Mouse (Mus musculus): ENCODE data around the gene Med12l.

Gene Med12l

DNA sequence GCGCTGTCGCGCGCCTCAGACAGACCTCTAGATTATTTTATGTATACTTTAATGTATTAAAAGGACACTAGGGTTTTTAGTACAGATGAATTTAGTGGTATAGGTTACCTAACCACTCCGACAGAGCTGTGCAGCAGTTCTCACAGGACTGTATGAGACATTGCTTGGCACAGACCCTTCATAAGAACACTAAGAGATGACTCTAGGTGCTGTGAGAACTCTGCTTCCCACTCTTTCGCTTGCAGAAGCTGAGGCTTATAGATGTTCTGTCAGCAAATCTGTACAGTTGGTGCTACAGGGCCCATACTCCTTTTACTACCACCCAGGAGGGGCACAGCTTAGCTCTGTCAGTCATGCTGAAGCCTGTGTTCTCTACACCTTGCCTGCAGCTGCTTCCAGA is 186.0 kb downstream of the Med12l start:
- DNase-seq (ENCODE audit: low spot score), result no peak

GRCm38 (mm10) chr3:59194099-59194498 is 188.5 kb downstream of the Med12l start:
- DNase-seq (ENCODE audit: low spot score), result no peak

GRCm38 (mm10) chr3:59194938-59195337 is 189.3 kb downstream of the Med12l start, which contains the start of gene Gpr87:
Gene Gpr87 (minus strand): TSS chr3:59195104.
- DNase-seq (ENCODE audit: low spot score), result no peak

- DNase-seq (ENCODE audit: low spot score), result no peak
These were observed 191.8 kb downstream of the Med12l start for GRCm38 (mm10) chr3:59197329-59197948.

GRCm38 (mm10) chr3:59203802-59204520 is 198.3 kb downstream of the Med12l start:
- DNase-seq (ENCODE audit: low spot score), result peak; percentile 55

- peak; percentile 31 for DNase-seq (ENCODE audit: low spot score)
These were observed 199.3 kb downstream of the Med12l start for GRCm38 (mm10) chr3:59204719-59205503.

- DNase-seq (ENCODE audit: low spot score), result no peak
These were observed 200.3 kb downstream of the Med12l start for GRCm38 (mm10) chr3:59205941-59206340.

- peak; percentile 65 for DNase-seq (ENCODE audit: low spot score)
These were observed 203.3 kb downstream of the Med12l start for GRCm38 (mm10) chr3:59208650-59209548.

- no peak for DNase-seq (ENCODE audit: low spot score)
These were observed 204.5 kb downstream of the Med12l start for GRCm38 (mm10) chr3:59210089-59210488.

DNA sequence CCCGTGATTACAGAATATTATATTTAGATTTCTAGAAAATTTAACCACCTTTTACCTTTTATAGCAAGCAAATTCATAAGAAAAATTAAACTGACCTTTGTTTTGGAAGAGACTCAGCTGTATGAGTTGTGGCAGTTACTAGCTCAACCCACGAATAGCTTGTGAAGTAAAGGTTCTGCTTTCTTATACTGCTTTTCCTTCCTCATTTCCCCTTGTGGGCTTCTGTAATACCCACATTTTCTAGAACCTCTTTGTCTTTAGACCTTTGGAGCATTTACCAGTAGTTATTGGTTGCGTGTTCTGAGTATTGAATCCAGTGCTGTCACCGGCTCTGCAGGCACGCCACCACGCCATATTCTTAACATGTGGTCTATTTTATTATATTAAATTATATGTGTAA is 205.1 kb downstream of the Med12l start, which contains the start of gene P2ry13:
Gene P2ry13, minus strand, starts transcription at position 156 of the 400 bp plus-strand sequence.
- no peak for DNase-seq (ENCODE audit: low spot score)

DNA sequence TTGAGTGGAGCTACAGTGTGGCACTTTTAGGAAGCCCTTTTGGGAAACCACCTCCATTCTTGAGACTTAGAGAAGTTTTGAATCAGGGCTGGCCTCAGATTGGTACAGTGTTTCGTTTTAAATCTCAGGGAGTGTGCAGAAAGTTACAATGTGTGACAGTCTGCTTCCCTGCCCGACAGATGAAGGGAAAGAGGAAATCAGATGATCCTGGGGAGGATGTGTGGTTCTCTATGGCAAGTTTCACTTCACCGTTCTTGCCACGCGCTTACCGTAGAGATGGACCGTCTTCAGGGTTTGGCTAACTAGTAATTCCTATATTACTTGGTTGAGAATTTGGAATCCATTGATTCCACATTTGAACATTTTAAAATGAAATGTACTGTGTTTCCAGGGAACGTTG is 206.2 kb downstream of the Med12l start:
- DNase-seq (ENCODE audit: low spot score), result no peak

- DNase-seq (ENCODE audit: low spot score), result no peak
These were observed 206.8 kb downstream of the Med12l start for GRCm38 (mm10) chr3:59212404-59212803.

DNA sequence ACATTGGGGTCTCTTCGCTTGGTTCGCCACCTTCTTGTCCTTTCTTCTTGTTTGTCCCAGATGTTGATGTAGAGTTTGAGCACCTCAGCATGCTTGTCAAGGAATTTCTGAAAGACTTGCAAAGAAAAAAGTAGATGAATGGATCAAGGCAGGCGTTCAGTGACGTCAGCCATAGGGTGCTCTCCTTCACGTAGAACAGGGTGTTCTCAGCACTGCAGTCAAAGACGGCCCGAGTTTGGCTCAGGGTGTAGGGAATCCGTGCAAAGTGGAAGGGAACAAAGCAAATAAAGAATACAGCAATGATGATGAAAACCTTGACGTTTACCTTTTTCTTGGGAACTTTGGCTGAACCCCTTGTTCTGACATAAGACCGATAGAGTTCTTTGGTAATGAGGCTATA is 211.6 kb downstream of the Med12l start:
- no peak for DNase-seq (ENCODE audit: low spot score)

- DNase-seq (ENCODE audit: low spot score), result no peak
These were observed 213.7 kb downstream of the Med12l start for GRCm38 (mm10) chr3:59219326-59219725.

DNA sequence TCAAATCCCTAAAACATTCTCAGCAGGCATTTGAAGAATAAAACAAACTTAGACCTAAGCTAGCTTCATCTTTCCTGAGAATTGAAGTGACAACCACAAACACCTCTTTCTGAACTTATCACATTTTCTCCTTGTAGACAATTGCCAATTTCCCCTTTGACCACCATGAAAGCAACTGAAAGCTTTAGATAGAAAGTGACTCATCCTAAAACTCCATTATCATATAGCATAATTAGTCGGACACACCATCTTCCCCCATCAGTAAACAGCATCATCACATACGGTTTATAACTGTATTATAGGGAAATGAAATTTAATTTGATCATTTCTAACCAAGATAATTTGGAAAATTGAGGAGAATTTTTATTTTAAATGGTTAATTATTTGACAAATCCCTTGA is 216.7 kb downstream of the Med12l start:
- DNase-seq (ENCODE audit: low spot score), result no peak

DNA sequence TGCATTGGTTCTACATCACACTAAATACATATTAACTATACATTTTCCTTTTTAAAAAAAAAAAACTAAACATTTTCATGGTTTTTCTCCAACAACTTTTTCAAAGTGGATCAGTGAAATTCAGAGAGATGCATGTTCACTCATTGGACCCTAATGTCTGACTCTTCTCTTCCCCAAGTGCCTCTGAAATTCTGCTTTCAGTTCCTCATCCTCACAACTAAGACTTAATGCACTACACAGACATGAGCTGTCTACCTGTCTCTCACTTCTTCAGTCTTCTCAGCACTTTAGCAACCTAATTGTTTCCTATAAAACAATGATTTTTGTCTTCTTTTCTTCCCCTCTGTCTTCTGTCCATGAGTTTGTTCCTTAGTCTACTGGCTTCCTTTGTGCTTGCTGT is 219.8 kb downstream of the Med12l start:
- DNase-seq (ENCODE audit: low spot score), result no peak

DNA sequence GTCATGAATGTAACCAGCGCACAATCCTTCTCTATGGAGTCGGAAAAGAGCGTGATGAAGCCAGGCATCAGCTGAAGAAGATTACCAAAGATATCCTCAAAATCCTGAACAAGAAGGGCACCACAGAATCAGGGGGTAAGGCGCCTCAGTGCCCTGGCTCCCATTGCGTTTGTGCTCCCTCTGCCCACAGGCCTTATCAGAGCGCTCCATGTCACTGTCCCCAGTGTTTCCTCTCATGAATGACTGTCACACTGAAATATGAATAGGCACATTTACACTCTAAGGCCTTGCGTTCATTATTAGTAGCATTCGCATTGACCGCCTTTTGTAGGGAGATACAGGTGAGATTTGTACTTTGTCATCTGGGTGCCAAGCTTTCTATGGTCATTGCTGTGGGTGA is 222.1 kb downstream of the Med12l start:
- no peak for DNase-seq (ENCODE audit: low spot score)

DNA sequence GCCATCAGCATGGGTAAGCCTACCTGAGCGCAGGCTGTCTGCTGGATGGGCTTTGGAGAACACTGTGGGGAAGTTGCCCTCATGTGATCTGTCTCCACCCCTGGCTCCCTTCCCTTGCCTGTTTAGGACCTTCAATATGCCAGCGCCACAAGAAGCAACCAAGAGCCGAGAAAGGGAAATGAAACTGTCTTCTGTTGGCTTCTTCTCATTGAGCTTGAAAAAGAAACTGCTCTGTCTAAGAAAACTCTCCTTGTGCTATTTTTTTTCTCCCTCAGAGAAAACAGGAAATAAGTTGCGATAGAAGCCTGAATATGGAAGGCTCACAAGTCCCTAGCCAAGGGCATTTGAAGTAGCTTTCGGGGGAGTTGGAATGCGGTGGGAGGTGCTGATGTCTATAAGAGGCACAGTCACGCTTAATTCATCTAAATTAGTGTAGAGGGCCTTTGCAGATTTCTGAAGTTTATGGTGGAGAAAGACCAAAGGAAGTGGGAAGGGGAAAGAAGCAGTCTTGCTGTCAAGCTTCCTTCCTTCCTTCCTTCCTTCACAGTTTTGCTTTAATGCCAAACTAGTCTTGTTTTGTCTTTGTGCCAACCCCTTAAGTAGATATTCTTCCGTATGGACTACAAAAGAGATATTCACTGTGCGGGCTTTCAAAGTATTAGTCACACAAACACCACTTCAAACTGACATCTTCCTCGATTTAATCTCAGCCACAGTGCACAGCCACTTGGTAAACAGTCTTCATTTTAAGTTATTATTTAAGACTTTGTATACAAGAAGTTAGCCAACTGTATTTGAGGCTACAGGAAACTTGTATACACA is 223.3 kb downstream of the Med12l start:
- peak; percentile 59 for DNase-seq (ENCODE audit: low spot score)

DNA sequence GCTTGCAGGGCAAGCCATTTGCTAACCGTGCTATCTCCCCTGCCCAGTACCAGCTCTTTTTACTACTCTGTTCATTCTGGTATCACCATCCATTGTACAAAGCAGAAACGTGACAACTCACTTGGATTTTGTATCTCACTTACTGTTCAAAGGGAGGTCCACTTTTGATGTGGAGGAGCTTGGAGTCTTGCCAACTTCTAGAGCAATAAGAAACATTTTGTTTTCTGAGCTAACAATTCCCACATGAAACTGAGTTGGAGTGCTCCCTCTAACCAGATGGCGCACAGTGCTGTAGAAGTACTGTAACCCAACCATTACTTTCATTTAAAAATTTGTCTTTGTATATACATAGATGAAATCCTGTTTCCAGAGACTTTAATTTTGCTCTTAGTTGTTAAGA is 225.3 kb downstream of the Med12l start:
- no peak for DNase-seq (ENCODE audit: low spot score)

DNA sequence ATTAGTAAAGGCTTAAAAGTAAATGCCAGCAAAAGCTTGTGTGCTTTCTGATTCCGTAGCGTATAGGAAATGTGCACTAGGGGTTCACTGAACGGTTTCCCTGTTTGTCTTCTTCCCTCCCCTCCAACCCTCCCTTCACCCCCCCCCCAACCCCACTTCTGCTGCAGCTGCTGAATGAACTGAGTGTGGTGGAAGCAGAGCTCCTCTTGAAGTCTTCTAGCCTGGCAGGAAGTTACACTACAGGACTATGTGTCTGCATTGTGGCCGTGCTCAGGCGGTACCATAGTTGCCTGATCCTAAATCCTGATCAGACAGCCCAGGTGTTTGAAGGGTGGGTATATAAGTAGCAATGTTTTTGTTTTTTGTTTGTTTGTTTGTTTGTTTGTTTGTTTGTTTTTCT is 229.3 kb downstream of the Med12l start:
- DNase-seq (ENCODE audit: low spot score), result no peak

DNA sequence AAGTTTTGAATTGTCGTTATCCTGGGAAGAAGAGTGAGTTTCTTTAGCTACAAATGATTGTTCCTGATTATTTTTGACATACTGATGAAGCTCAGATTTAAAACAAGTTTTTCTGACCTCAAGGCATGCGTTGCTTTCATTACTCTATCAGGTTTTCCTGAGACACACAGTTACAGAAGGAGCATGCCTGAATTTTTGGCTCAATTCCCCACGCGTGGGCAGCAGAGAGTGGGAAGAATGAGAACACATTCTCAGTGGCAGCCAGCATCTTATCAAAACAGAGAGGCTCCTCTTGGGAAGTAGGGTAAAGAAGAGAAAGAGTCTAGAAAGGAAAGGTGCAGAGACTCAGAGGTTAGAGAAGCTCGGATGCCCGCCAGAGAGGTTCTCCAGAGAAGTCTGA is 237.8 kb downstream of the Med12l start:
- no peak for DNase-seq (ENCODE audit: low spot score)

Measured in lung, postnatal 25 days (tissue).